Mouse (Mus musculus): ENCODE results near the gene Zfp106.

- TF ChIP-seq CTCF (IDR thresholded peaks at IDR 0.05; ENCODE audit: borderline replicate concordance, control insufficient read depth, extremely low read depth, insufficient read depth, low read length, poor library complexity) (no peak), POLR2A (IDR thresholded peaks at IDR 0.05; ENCODE audit: control insufficient read depth, extremely low read depth, insufficient read depth, low read length, poor library complexity) (no peak)
Observed at GRCm38 (mm10) chr2:120531223-120531622, 32.4 kb downstream of the Zfp106 start.
